Mouse (Mus musculus) embryonic facial prominence, embryonic 13.5 days (tissue): ENCODE data around the gene Tank. TPM values are rescaled to one million over a fixed set of nuclear protein-coding genes. Genes with fewer than 3 reads are reported as not detected.

Source experiments
- ATAC-seq: fragments of 200-750 bp; cut with Nextera tagmentation; 2 replicates; pipeline ENCODE4 v1.8.0; 2017; ENCODE audit warnings: low read depth; ENCODE audit not compliant: insufficient number of reproducible peaks, insufficient read depth, low FRiP score, low TSS enrichment
- H3K27ac ChIP-seq: fragments of 300-500 bp; sonication (generic); 2 replicates; pipeline ENCODE4 v1.5.1; 2015; ENCODE audit warnings: moderate library complexity, mild to moderate bottlenecking, inconsistent platforms
- H3K27me3 ChIP-seq: fragments of 300-500 bp; sonication (generic); 2 replicates; pipeline ENCODE4 v1.6.1; 2015; ENCODE audit warnings: mild to moderate bottlenecking, inconsistent platforms
- H3K36me3 ChIP-seq: fragments of 300-500 bp; sonication (generic); 2 replicates; pipeline ENCODE4 v1.6.1; 2015; ENCODE audit warnings: mild to moderate bottlenecking, inconsistent platforms
- H3K4me1 ChIP-seq: fragments of 300-500 bp; sonication (generic); 2 replicates; pipeline ENCODE4 v1.6.1; 2015; ENCODE audit warnings: inconsistent platforms
- H3K4me2 ChIP-seq: fragments of 300-500 bp; sonication (generic); 2 replicates; pipeline ENCODE4 v1.6.1; 2015; ENCODE audit warnings: moderate library complexity, mild to moderate bottlenecking, inconsistent platforms
- H3K4me3 ChIP-seq: fragments of 300-500 bp; sonication (generic); 2 replicates; pipeline ENCODE4 v1.5.1; 2015; ENCODE audit warnings: mild to moderate bottlenecking, inconsistent platforms
- H3K9ac ChIP-seq: fragments of 300-500 bp; sonication (generic); 2 replicates; pipeline ENCODE4 v1.6.1; 2015; ENCODE audit warnings: mild to moderate bottlenecking, inconsistent platforms
- H3K9me3 ChIP-seq: fragments of 300-500 bp; sonication (generic); 2 replicates; pipeline ENCODE4 v1.6.1; 2016; ENCODE audit warnings: inconsistent platforms
- WGBS: fragments of 180-500 bp; shearing (Covaris S2); methylation state at CpG from one replicate; pipeline ENCODE4 v1.1.7; 2015; ENCODE audit warnings: mixed read lengths; 5-methylcytosine and 5-hydroxymethylcytosine counted together
- polyA plus RNA-seq: library from polyadenylated mRNA; unstranded; fragments of >200 nt; fragmentation: Nextera tagmentation; extraction: Ambion mirVana; gene quantifications from 2 replicates; pipeline ENCODE4 v1.2.1, GENCODE M21; 2015

Tank gene
- polyA plus RNA-seq, 1 experiment from 2014 or later = 34.7 TPM

- no peaks in the 10 kb centered on the region for H3K9me3 ChIP-seq
- H3K36me3 ChIP-seq = no peaks in the 10 kb centered on the region
- H3K27ac ChIP-seq = no peak overlapping the region
- H3K4me2 ChIP-seq = no peak overlapping the region
- no peak for ATAC-seq
- H3K4me3 ChIP-seq = no peak overlapping the region
- no peak overlapping the region for H3K9ac ChIP-seq
- peaks cover 3% of the 10 kb centered on the region; the same call in 1 of the 2 replicates for H3K4me1 ChIP-seq
- no peaks in the 10 kb centered on the region for H3K27me3 ChIP-seq
- 60% methylated on average over 10 of the region's 10 CpGs for WGBS
Measured at GRCm38 (mm10) chr2:61580555-61581080, 2.2 kb downstream of the Tank start.

DNA sequence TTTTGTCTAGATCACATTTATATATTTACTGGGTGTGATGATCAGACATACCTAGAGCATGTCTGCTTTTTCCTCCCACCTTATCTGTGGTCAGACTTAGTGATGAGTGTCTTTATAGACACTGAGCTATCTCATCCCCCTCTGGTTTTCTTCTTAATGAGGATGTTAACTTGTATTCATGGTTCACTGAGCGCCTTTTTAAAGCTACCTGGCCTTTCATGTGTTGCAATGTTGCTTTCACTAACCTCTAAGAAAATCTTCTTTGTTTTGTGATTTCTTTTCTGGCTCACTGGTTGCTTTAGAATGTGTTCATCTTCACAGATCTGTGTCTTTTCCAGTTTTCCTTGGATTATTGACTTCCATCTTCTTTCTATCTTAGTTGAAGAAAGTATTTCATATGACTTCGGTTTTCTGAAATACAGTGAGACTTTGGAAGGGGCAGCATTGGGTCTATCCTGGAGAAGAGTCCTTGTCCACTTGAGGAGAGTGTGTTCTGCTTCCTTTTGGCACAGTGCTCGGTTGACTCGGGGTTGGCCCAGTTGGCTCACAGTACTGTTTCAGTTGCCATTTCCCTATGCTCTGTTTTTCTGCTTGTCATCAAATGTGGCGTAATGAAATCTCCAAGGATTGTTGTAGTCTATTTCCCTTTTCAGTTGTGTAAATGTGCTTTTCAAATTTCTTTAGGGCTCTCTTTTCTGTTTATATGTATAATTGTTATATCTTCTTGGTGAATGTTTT lies 4.4 kb downstream of the Tank start:
- ATAC-seq = no peak
- Histone ChIP-seq H3K9me3 (no peaks in the 10 kb centered on the region), H3K4me3 (no peak overlapping the region), H3K27me3 (no peaks in the 10 kb centered on the region), H3K36me3 (no peaks in the 10 kb centered on the region), H3K9ac (no peak overlapping the region), H3K27ac (no peak overlapping the region), H3K4me1 (no peaks in the 10 kb centered on the region), H3K4me2 (no peak overlapping the region)
- WGBS = 83% methylated on average over 5 of the region's 5 CpGs

DNA sequence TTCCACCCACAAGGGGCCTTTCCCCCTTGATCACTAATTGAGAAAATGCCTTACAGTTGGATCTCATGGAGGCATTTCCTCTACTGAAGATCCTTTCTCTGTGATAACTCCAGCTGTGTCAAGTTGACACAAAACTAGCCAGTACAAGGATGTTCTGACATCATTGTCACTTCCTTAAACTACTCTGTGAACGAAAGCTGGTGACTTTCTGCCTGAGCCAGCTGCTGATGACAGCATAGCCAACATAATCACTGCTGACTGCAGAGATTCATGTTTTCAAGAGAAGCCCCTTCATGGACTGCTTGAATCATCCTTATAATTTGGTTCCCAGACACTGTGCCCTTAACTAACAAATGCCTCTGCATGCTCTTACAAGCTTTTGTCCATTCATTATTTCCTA lies 7.1 kb downstream of the Tank start:
- 72% methylated on average over 1 of the region's 1 CpGs for WGBS
- H3K9ac ChIP-seq = no peak overlapping the region
- no peaks in the 10 kb centered on the region for H3K27me3 ChIP-seq

GRCm38 (mm10) chr2:61586166-61586565 lies 7.8 kb downstream of the Tank start:
- Histone ChIP-seq H3K4me3 (no peak overlapping the region), H3K9ac (no peak overlapping the region), H3K27me3 (no peaks in the 10 kb centered on the region), H3K9me3 (no peaks in the 10 kb centered on the region), H3K4me2 (no peak overlapping the region), H3K4me1 (no peaks in the 10 kb centered on the region), H3K27ac (no peak overlapping the region), H3K36me3 (no peaks in the 10 kb centered on the region)
- WGBS = 92% methylated on average over 3 of the region's 3 CpGs
- ATAC-seq = no peak

More for the DNA sequence above, 7.1 kb downstream of the Tank start:
- Histone ChIP-seq H3K4me1 (no peaks in the 10 kb centered on the region), H3K9me3 (no peaks in the 10 kb centered on the region), H3K4me3 (no peak overlapping the region), H3K36me3 (no peaks in the 10 kb centered on the region), H3K4me2 (no peak overlapping the region), H3K27ac (no peak overlapping the region)
- ATAC-seq = no peak

- no peaks in the 10 kb centered on the region for H3K9me3 ChIP-seq
- H3K27ac ChIP-seq = no peak overlapping the region
- H3K27me3 ChIP-seq = no peaks in the 10 kb centered on the region
- H3K4me2 ChIP-seq = no peak overlapping the region
- no peaks in the 10 kb centered on the region for H3K36me3 ChIP-seq
- no peak overlapping the region for H3K4me3 ChIP-seq
- H3K4me1 ChIP-seq = 0 out of 2 replicates have a peak, but pooled peaks cover 4% of the 10 kb centered on the region
- 83% methylated on average over 2 of the region's 2 CpGs for WGBS
- no peak overlapping the region for H3K9ac ChIP-seq
- no peak for ATAC-seq
Measured at GRCm38 (mm10) chr2:61590751-61591150, 12.4 kb downstream of the Tank start.

- no peak overlapping the region for H3K27ac ChIP-seq
- no peaks in the 10 kb centered on the region for H3K36me3 ChIP-seq
- H3K4me3 ChIP-seq = no peak overlapping the region
- H3K4me2 ChIP-seq = no peak overlapping the region
- WGBS = 79% methylated on average over 3 of the region's 3 CpGs
- 0 out of 2 replicates have a peak, but pooled peaks cover 4% of the 10 kb centered on the region for H3K4me1 ChIP-seq
- H3K9ac ChIP-seq = no peak overlapping the region
- H3K27me3 ChIP-seq = no peaks in the 10 kb centered on the region
- no peak for ATAC-seq
- H3K9me3 ChIP-seq = no peaks in the 10 kb centered on the region
Measured at GRCm38 (mm10) chr2:61592095-61592494, 13.7 kb downstream of the Tank start.

- H3K9ac ChIP-seq = peak overlapping the region; percentile 92; the same call in 1 of the 2 replicates
Measured at GRCm38 (mm10) chr2:61592699-61593029, 14.3 kb downstream of the Tank start.

DNA sequence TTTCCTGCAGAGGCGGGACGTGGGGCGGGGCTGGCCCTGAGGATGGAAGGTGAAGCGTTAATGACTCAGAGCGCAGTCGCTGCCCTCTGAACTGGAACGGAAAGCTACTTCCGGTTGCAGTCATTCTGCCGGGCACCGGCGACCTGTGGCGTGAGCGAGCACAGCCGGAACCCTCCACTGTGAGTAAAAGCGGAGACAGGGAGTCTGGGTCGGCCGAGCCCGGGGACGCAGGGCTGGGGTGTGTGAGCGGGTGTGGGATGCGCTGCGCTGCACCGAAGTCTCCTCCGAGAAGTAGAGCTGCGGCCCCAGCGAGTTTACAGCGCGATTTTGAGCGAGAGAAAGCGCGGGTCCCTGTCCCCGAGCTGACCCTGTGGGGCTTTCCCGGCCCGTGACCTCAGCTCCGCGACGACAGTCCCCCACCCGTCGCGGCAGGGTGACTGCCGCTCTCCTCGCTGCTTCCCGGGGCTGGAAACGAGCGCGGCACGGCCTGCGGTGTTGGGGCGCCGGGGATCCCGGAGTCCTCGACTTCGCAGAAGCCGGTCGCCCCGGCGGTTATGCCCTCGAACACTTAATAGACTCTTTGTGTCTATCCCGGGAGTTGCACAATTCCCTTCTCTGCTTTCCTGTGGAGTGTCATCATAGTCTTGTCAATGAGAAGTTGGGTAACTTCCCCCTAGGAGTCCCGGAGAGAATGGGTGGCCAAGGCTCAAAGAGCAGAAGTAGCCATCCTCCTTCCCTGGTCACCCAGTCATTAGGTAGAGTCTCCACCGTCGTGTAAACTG lies 14.8 kb downstream of the Tank start:
- under 1% methylated on average over 62 of the region's 62 CpGs for WGBS
- peak overlapping the region; percentile 81 for H3K4me2 ChIP-seq

More at GRCm38 (mm10) chr2:61592699-61593029, 14.3 kb downstream of the Tank start:
- WGBS = 14% methylated on average over 5 of the region's 5 CpGs
- ATAC-seq = no peak
- H3K9me3 ChIP-seq = no peaks in the 10 kb centered on the region
- 0 out of 2 replicates have a peak, but pooled peaks cover 4% of the 10 kb centered on the region for H3K4me1 ChIP-seq
- H3K27ac ChIP-seq = no peak overlapping the region
- no peaks in the 10 kb centered on the region for H3K36me3 ChIP-seq
- no peaks in the 10 kb centered on the region for H3K27me3 ChIP-seq
- H3K4me3 ChIP-seq = peak overlapping the region; percentile 91
- peak overlapping the region; percentile 81 for H3K4me2 ChIP-seq

GRCm38 (mm10) chr2:61593871-61594304 lies 15.5 kb downstream of the Tank start:
- H3K4me1 ChIP-seq = 0 out of 2 replicates have a peak, but pooled peaks cover 4% of the 10 kb centered on the region
- no peak for ATAC-seq
- H3K36me3 ChIP-seq = no peaks in the 10 kb centered on the region
- no peaks in the 10 kb centered on the region for H3K27me3 ChIP-seq
- H3K9me3 ChIP-seq = no peaks in the 10 kb centered on the region
- H3K4me2 ChIP-seq = peak overlapping the region; percentile 81
- peak overlapping the region; percentile 87 for H3K27ac ChIP-seq
- peak overlapping the region; percentile 91 for H3K4me3 ChIP-seq
- 2% methylated on average over 12 of the region's 12 CpGs for WGBS
- peak overlapping the region; percentile 92 for H3K9ac ChIP-seq

More for the DNA sequence above, 14.8 kb downstream of the Tank start:
- peak overlapping the region; percentile 91 for H3K4me3 ChIP-seq
- H3K36me3 ChIP-seq = no peaks in the 10 kb centered on the region
- peak overlapping the region; percentile 87 for H3K27ac ChIP-seq
- no peaks in the 10 kb centered on the region for H3K27me3 ChIP-seq
- H3K4me1 ChIP-seq = 0 out of 2 replicates have a peak, but pooled peaks cover 4% of the 10 kb centered on the region
- no peaks in the 10 kb centered on the region for H3K9me3 ChIP-seq
- peak overlapping the region; percentile 92 for H3K9ac ChIP-seq
- ATAC-seq = peak; percentile 88

DNA sequence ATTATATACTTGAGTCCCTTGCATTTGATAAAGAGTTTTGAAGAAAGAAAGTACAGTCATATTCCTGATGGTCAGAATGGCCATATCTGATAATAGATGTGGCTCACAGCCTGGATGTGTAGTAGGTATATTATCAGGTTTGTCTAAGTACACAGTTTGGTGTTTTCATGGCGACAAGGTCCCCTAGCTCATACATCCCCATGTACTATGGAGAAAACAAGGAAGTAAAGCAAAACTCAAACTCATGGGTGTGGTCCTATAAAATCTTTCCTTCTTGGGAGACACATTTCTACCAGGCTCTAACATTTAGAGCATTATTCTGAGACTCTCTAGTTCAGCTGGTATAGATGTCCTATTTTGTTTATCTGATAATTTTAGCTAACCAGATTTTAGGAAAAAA lies 21.3 kb downstream of the Tank start:
- no peaks in the 10 kb centered on the region for H3K9me3 ChIP-seq
- no peak overlapping the region for H3K9ac ChIP-seq
- H3K27ac ChIP-seq = no peak overlapping the region
- H3K4me1 ChIP-seq = 0 out of 2 replicates have a peak, but pooled peaks cover 2% of the 10 kb centered on the region
- ATAC-seq = no peak
- H3K36me3 ChIP-seq = no peaks in the 10 kb centered on the region
- H3K4me2 ChIP-seq = no peak overlapping the region
- H3K4me3 ChIP-seq = no peak overlapping the region
- WGBS = 93% methylated on average over 1 of the region's 1 CpGs
- no peaks in the 10 kb centered on the region for H3K27me3 ChIP-seq

DNA sequence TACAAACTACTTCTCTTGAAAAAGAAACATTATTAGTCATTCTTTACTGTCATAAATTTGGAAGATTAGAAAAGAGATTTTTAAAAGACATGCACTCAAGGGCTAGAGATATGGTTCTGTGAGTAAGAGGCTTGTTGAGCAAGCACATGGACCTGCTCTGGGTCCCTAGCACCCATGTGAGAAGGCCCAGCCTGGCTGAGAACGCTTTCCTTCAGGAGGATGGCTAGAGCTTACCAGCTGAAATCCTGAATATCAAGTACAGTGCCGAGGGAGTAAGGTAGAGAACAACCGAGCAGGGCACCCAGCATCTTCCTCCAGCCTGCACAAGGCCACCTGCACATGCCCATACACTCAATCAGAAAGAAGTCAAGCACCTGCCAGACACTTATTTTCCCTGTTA lies 25.1 kb downstream of the Tank start:
- H3K4me3 ChIP-seq = no peak overlapping the region
- H3K27ac ChIP-seq = no peak overlapping the region
- no peaks in the 10 kb centered on the region for H3K4me1 ChIP-seq
- H3K9me3 ChIP-seq = no peaks in the 10 kb centered on the region
- ATAC-seq = no peak
- no peak overlapping the region for H3K9ac ChIP-seq
- no peaks in the 10 kb centered on the region for H3K27me3 ChIP-seq
- no peaks in the 10 kb centered on the region for H3K36me3 ChIP-seq
- no peak overlapping the region for H3K4me2 ChIP-seq
- WGBS = 86% methylated on average over 3 of the region's 3 CpGs
